Mouse (Mus musculus): ENCODE measurements around the gene Smpd1. TPM values are rescaled to one million over a fixed set of nuclear protein-coding genes. Genes with fewer than 3 reads are reported as not detected.

Gene Smpd1
- polyA plus RNA-seq, 1 experiment from 2014 or later = 21.9 TPM

DNA sequence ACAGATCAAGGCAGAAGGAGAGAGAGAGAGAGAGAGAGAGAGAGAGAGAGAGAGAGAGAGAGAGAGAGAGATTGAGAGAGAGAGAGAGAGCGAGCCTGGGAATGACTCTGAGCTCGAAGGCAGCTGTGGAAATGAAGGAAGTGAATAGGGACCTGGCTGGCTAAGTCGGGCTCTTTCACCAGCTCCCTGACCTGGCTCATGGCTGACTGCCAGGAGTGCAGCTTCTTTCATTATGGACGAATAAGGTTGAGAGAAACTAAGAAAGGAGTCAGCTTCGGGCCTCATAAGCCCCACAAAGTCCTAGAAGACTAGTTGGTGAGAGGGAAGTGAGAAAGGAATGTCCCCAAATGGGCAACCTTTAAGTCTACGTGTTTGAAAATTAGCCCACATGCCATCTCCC lies 34.0 kb upstream of the Smpd1 start:
- Histone ChIP-seq H3K27ac (ENCODE audit: low read length) (no peak overlapping the region), H3K9me3 (replicated peaks; ENCODE audit: control insufficient read depth, low read length) (no peaks in the 10 kb centered on the region), H3K4me1 (ENCODE audit: control insufficient read depth, low read depth, low read length) (no peaks in the 10 kb centered on the region), H3K27me3 (ENCODE audit: control insufficient read depth, insufficient read depth, low read depth, low read length) (no peaks in the 10 kb centered on the region), H3K4me3 (ENCODE audit: low read depth, low read length) (no peak overlapping the region), H3K36me3 (ENCODE audit: control insufficient read depth, insufficient read depth) (no peaks in the 10 kb centered on the region), H3K9ac (ENCODE audit: low read depth, low read length) (no peak overlapping the region), H3K4me2 (ENCODE audit: low read depth, low read length) (no peak overlapping the region)
- ATAC-seq (ENCODE audit: low read depth) = no peak
- WGBS (ENCODE audit: insufficient replicate concordance) = 39% methylated on average over 6 of the region's 6 CpGs

DNA sequence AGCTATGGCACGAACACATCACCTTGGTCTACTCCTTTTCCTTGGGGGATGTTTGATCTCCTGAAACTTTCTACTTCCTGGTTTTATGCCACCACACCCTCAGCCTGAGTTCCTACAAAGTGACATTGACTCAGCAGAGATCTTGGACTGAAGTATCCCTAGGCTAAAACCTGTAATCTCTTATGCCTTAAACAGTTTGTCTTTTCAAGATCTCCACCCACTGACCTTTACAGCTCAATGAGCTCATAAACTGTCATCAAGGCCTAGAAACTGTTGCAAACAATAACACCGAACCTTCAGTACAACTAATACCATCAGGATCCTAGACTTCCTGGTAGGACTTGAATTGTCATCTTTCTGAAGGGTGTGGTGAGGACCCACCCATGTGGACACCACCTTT lies 29.9 kb upstream of the Smpd1 start:
- ATAC-seq (ENCODE audit: low read depth) = no peak
- Histone ChIP-seq H3K27ac (ENCODE audit: low read length) (no peak overlapping the region), H3K4me1 (ENCODE audit: control insufficient read depth, low read depth, low read length) (no peaks in the 10 kb centered on the region), H3K27me3 (ENCODE audit: control insufficient read depth, insufficient read depth, low read depth, low read length) (no peaks in the 10 kb centered on the region), H3K9ac (ENCODE audit: low read depth, low read length) (no peak overlapping the region), H3K36me3 (ENCODE audit: control insufficient read depth, insufficient read depth) (no peaks in the 10 kb centered on the region), H3K4me3 (ENCODE audit: low read depth, low read length) (no peak overlapping the region), H3K4me2 (ENCODE audit: low read depth, low read length) (no peak overlapping the region), H3K9me3 (replicated peaks; ENCODE audit: control insufficient read depth, low read length) (no peaks in the 10 kb centered on the region)
- 58% methylated on average over 2 of the region's 2 CpGs for WGBS (ENCODE audit: insufficient replicate concordance)

DNA sequence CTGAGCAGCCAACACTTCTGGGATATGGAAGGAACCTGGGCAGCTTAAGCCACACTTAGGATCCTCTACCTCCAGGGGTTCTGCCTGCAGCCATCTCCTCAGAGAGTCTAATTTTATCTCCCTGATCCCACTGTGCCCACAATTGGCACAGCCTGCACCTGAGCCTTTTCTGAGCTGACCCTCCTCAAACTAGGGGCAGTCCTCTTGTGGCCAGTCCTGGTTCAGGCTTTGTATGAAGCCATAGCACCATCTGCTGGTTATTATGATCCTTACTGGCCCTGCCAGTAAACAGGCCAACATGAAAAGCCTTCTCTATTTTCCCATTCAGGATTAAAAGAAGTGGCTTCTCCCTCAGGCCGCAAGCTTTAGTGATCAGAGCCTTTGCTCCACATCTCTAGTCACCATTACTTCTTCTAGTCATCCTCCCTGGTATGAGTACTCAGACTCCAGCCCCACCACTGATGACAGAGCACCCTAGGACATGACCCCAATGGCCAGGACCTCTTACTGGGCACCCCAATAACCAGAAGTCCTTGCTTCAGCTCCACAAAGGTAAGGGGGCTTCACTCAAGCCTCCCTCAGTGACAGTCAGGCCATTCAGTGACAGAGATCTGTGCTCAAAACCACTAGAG lies 26.7 kb upstream of the Smpd1 start:
- Histone ChIP-seq H3K27me3 (ENCODE audit: control insufficient read depth, insufficient read depth, low read depth, low read length) (no peaks in the 10 kb centered on the region), H3K4me1 (ENCODE audit: control insufficient read depth, low read depth, low read length) (no peaks in the 10 kb centered on the region), H3K9me3 (replicated peaks; ENCODE audit: control insufficient read depth, low read length) (no peaks in the 10 kb centered on the region), H3K36me3 (ENCODE audit: control insufficient read depth, insufficient read depth) (no peaks in the 10 kb centered on the region), H3K27ac (ENCODE audit: low read length) (no peak overlapping the region), H3K4me3 (ENCODE audit: low read depth, low read length) (no peak overlapping the region), H3K9ac (ENCODE audit: low read depth, low read length) (no peak overlapping the region), H3K4me2 (ENCODE audit: low read depth, low read length) (no peak overlapping the region)
- 50% methylated on average over 1 of the region's 1 CpGs for WGBS (ENCODE audit: insufficient replicate concordance)
- ATAC-seq (ENCODE audit: low read depth) = no peak

DNA sequence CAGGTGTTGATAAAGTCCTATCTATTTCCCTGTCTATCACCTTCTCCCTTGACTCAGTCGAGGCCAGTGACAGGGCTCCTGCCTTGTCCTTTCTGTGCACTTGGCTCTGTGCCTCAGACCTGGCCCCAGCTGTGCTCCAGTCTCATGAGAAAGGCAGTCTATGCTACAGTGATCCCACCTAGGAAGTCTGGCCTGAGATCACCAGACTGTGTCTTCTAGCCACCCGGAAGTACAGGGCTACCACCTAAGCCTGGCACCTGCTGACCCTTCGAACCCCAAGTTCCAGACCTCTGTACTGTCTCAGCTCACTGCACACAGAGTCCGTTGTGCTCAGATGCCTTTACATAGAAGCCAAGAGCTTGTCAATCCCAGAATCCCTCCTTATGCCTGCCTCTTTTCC lies 26.1 kb upstream of the Smpd1 start:
- H3K27ac ChIP-seq (ENCODE audit: low read length) = no peak overlapping the region
- ATAC-seq (ENCODE audit: low read depth) = no peak
- no peaks in the 10 kb centered on the region for H3K9me3 ChIP-seq (replicated peaks; ENCODE audit: control insufficient read depth, low read length)
- no peaks in the 10 kb centered on the region for H3K27me3 ChIP-seq (ENCODE audit: control insufficient read depth, insufficient read depth, low read depth, low read length)
- no peaks in the 10 kb centered on the region for H3K4me1 ChIP-seq (ENCODE audit: control insufficient read depth, low read depth, low read length)
- WGBS (ENCODE audit: insufficient replicate concordance) = 51% methylated on average over 4 of the region's 4 CpGs
- no peaks in the 10 kb centered on the region for H3K36me3 ChIP-seq (ENCODE audit: control insufficient read depth, insufficient read depth)
- H3K9ac ChIP-seq (ENCODE audit: low read depth, low read length) = no peak overlapping the region
- no peak overlapping the region for H3K4me2 ChIP-seq (ENCODE audit: low read depth, low read length)
- H3K4me3 ChIP-seq (ENCODE audit: low read depth, low read length) = no peak overlapping the region

DNA sequence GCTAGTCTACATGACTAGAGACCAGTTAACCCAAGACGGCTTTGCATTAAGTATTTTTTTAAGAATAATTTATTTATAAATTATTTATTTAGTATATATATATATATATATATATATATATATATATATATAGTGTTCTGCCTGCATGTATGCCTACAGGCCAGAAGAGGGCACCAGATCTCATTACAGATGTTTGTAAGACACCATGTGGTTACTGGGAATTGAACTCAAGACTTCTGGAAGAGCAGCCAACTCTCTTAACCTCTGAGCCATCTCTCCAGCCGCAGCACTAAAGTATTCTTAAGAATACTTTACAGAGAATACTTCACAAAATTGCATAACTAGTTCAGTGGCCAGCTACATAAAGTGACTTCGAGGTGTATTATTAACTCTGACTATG lies 20.0 kb upstream of the Smpd1 start:
- Histone ChIP-seq H3K4me3 (ENCODE audit: low read depth, low read length) (no peak overlapping the region), H3K27ac (ENCODE audit: low read length) (no peak overlapping the region), H3K36me3 (ENCODE audit: control insufficient read depth, insufficient read depth) (no peaks in the 10 kb centered on the region), H3K27me3 (ENCODE audit: control insufficient read depth, insufficient read depth, low read depth, low read length) (no peaks in the 10 kb centered on the region), H3K9me3 (replicated peaks; ENCODE audit: control insufficient read depth, low read length) (no peaks in the 10 kb centered on the region), H3K4me2 (ENCODE audit: low read depth, low read length) (no peak overlapping the region), H3K4me1 (ENCODE audit: control insufficient read depth, low read depth, low read length) (no peaks in the 10 kb centered on the region), H3K9ac (ENCODE audit: low read depth, low read length) (no peak overlapping the region)
- no peak for ATAC-seq (ENCODE audit: low read depth)
- 56% methylated on average over 3 of the region's 3 CpGs for WGBS (ENCODE audit: insufficient replicate concordance)

DNA sequence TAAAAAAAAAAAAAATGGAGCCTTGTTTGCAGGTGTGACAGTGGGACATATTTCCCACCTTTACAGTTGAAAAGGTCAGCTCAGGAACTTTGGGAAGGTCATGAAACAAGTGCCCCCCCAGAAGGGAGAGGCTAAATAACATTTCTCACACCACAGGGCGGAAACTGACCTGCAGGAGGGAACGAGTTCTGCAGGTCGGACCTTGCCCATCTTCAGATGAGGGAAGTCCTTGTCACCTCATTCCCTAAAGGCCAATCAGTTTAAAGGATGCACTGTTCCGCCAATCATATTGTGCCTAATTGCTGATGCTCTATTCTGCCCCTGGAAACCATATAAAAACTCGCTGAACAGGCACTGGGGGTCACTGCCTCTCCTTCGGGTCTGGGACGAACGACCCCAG lies 8.2 kb upstream of the Smpd1 start:
- Histone ChIP-seq H3K27me3 (ENCODE audit: control insufficient read depth, insufficient read depth, low read depth, low read length) (no peaks in the 10 kb centered on the region), H3K36me3 (ENCODE audit: control insufficient read depth, insufficient read depth) (no peaks in the 10 kb centered on the region), H3K4me1 (ENCODE audit: control insufficient read depth, low read depth, low read length) (no peaks in the 10 kb centered on the region), H3K9me3 (replicated peaks; ENCODE audit: control insufficient read depth, low read length) (no peaks in the 10 kb centered on the region), H3K27ac (ENCODE audit: low read length) (no peak overlapping the region), H3K4me3 (ENCODE audit: low read depth, low read length) (no peak overlapping the region), H3K9ac (ENCODE audit: low read depth, low read length) (no peak overlapping the region), H3K4me2 (ENCODE audit: low read depth, low read length) (no peak overlapping the region)
- ATAC-seq (ENCODE audit: low read depth) = no peak
- 50% methylated on average over 8 of the region's 8 CpGs for WGBS (ENCODE audit: insufficient replicate concordance)

DNA sequence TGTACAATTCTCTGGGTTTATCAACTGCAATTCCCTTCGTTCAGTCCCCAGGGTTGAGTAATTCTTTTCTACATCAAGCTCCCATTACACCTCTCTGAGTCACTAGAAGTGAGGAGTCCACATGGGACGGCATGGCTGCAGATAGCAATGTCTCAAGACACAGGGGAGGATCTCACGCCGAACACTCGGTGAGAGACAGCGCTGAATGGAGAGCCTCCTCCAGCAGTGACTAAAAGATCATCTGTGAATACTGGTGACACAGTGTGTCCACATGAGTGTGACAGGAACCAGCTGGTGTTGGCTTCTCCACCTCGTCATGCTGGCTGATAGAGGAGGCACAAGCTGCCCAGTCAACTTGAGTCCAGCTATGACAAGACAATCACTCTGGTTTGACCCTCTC lies 6.2 kb upstream of the Smpd1 start:
- Histone ChIP-seq H3K27me3 (ENCODE audit: control insufficient read depth, insufficient read depth, low read depth, low read length) (no peaks in the 10 kb centered on the region), H3K4me3 (ENCODE audit: low read depth, low read length) (no peak overlapping the region), H3K4me1 (ENCODE audit: control insufficient read depth, low read depth, low read length) (no peaks in the 10 kb centered on the region), H3K27ac (ENCODE audit: low read length) (no peak overlapping the region), H3K4me2 (ENCODE audit: low read depth, low read length) (no peak overlapping the region), H3K9me3 (replicated peaks; ENCODE audit: control insufficient read depth, low read length) (no peaks in the 10 kb centered on the region), H3K36me3 (ENCODE audit: control insufficient read depth, insufficient read depth) (no peaks in the 10 kb centered on the region), H3K9ac (ENCODE audit: low read depth, low read length) (no peak overlapping the region)
- 63% methylated on average over 7 of the region's 7 CpGs for WGBS (ENCODE audit: insufficient replicate concordance)
- no peak for ATAC-seq (ENCODE audit: low read depth)

DNA sequence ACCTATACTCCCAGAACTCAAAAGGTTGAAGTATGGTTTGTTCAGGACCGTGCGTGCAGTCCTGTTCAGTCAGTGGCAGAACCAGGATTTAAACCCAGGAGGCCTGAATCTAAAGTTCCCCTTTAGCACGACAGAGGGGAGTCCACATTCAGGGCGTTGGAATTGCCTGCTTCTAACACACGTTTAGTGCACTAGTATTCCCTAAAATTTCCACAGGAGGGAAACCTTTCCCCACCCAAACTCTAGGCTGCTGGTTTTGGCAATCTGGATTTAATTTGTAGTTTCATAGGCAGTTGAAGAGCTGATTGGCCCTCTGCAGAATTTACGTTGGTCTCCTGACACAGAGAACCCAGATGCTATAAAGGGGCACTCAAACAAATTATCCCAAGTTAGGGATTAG lies 5.1 kb upstream of the Smpd1 start:
- H3K27ac ChIP-seq (ENCODE audit: low read length) = no peak overlapping the region
- no peaks in the 10 kb centered on the region for H3K9me3 ChIP-seq (replicated peaks; ENCODE audit: control insufficient read depth, low read length)
- H3K36me3 ChIP-seq (ENCODE audit: control insufficient read depth, insufficient read depth) = no peaks in the 10 kb centered on the region
- no peaks in the 10 kb centered on the region for H3K27me3 ChIP-seq (ENCODE audit: control insufficient read depth, insufficient read depth, low read depth, low read length)
- H3K9ac ChIP-seq (ENCODE audit: low read depth, low read length) = no peak overlapping the region
- no peak overlapping the region for H3K4me3 ChIP-seq (ENCODE audit: low read depth, low read length)
- WGBS (ENCODE audit: insufficient replicate concordance) = 38% methylated on average over 6 of the region's 6 CpGs
- H3K4me2 ChIP-seq (ENCODE audit: low read depth, low read length) = no peak overlapping the region
- ATAC-seq (ENCODE audit: low read depth) = no peak
- H3K4me1 ChIP-seq (ENCODE audit: control insufficient read depth, low read depth, low read length) = peaks cover 6% of the 10 kb centered on the region

DNA sequence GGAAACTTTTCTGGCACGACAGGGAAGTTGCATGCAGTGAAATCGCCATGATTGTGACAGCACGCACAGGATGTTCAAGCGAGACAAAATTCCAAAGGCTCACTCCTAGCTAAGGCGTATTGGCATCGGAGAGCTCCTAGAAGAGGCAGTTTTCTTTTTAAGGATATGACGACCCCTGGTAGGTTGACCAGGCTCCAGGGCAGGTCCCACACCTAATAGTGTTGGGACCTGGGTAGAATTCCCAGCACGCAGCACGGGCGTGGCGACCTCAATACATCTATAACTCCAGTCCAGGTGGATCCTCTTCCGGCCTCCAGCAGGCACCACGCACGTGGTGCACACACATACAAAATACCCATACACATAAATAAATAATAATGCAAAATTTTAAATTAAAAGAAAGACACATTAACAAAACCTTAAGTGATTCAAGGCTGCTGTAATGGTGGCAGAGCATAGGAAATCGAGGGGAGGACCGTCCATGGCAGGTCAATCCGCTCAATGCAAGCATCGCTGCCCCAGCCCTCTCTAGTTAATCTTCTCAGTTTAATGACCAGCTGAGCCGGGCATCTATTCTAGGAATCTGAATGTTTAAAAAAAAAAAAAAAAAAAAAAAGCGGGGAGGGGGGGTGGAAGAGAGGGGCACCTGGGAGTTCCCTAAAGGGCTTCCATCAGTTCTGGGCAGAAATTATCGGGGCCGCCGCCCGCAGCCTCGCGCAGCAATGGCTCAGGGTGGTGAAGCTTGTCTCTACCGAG lies 526 bp upstream of the Smpd1 start:
- no peaks in the 10 kb centered on the region for H3K9me3 ChIP-seq (replicated peaks; ENCODE audit: control insufficient read depth, low read length)
- H3K4me1 ChIP-seq (ENCODE audit: control insufficient read depth, low read depth, low read length) = peaks cover 19% of the 10 kb centered on the region
- WGBS (ENCODE audit: insufficient replicate concordance) = 35% methylated on average over 26 of the region's 27 CpGs
- no peak for ATAC-seq (ENCODE audit: low read depth)
- H3K27ac ChIP-seq (ENCODE audit: low read length) = no peak overlapping the region
- H3K4me3 ChIP-seq (ENCODE audit: low read depth, low read length) = peak overlapping the region; percentile 68
- peak overlapping the region; percentile 72 for H3K9ac ChIP-seq (ENCODE audit: low read depth, low read length)
- peaks cover 10% of the 10 kb centered on the region for H3K36me3 ChIP-seq (ENCODE audit: control insufficient read depth, insufficient read depth)
- H3K27me3 ChIP-seq (ENCODE audit: control insufficient read depth, insufficient read depth, low read depth, low read length) = no peaks in the 10 kb centered on the region
- peak overlapping the region; percentile 76 for H3K4me2 ChIP-seq (ENCODE audit: low read depth, low read length)
